18 mouse cellular contexts compared by ENCODE assay signal in the genomic region with DNA sequence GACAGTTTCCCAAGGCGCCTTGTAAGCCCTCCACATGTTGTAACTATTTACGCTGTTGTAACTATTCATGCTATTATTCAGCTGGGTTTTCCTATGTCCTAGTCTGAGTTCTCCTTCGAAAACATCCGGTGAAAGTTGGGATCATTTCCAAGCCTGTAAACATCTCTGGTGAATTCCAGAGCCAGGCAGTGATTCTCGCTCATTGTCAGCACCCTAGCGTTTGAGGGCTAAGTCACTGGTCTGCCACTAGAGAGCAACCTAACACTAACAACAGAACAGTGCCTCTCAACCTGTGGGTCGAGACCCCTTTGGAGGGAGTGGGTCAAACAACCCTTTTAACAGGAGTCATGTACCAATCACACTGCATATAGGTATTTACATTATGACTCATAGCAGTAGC. TPM values are rescaled to one million over a fixed set of nuclear protein-coding genes. Genes with fewer than 3 reads are reported as not detected.
DNase-seq lines count a peak whose midpoint lies in the region; ATAC-seq and TF ChIP-seq lines count a peak whose summit lies in the region.
"Had no signal": no experiment of that assay in that cellular context is flagged by ENCODE, and none has a peak within 500 bp of the region (broad histone marks: within the 10 kb centered on the region; RNA-seq: fewer than 3 reads in every experiment).

No protein-coding gene starts in this region.

- no peak overlapping the region for H3K4me3 ChIP-seq in gastrocnemius, adult 2 months
- no peak overlapping the region for H3K4me3 ChIP-seq in kidney, embryonic 15.5 days (replicated peaks)
- no peak overlapping the region for H3K4me3 ChIP-seq in ES-Bruce4 (ENCODE audit: low read depth, low read length)
- H3K4me3 ChIP-seq: forebrain, embryonic 15.5 days; limb, embryonic 13.5 days; myocyte had no signal

- DNase-seq in gastrocnemius, adult 2 months, result no peak
- no peak for DNase-seq in gastrocnemius, adult 8-10 months (ENCODE audit: low spot score in 2 of 2)
- DNase-seq in kidney, postnatal 25 days, result no peak
- DNase-seq in lung, postnatal 10 days, result peak; percentile 85
- no peak for DNase-seq in urinary bladder, postnatal 14 days (ENCODE audit: low spot score)
- DNase-seq in adrenal gland, postnatal 36 days, result no peak
- DNase-seq: cerebellum, postnatal 14 days; right cerebral cortex, postnatal 4 days had no signal

- ATAC-seq in kidney, embryonic 15.5 days (replicated peaks; ENCODE audit: low FRiP score), result no peak
- ATAC-seq: forebrain, embryonic 15.5 days had no signal

- H3K4me1 ChIP-seq in kidney, embryonic 15.5 days, result no peaks in the 10 kb centered on the region; the same call in 1 of the 2 replicates
- no peaks in the 10 kb centered on the region for H3K4me1 ChIP-seq in ES-Bruce4 (ENCODE audit: control insufficient read depth, insufficient read depth, low read length)
- H3K4me1 ChIP-seq: forebrain, embryonic 15.5 days had no signal

- WGBS in kidney, embryonic 15.5 days, result 59% methylated on average over 7 of the region's 7 CpGs

- H3K9ac ChIP-seq in kidney, embryonic 15.5 days, result no peak overlapping the region
- H3K9ac ChIP-seq in ES-Bruce4 (ENCODE audit: low read depth, poor library complexity, severe bottlenecking), result no peak overlapping the region
- H3K9ac ChIP-seq: forebrain, embryonic 15.5 days; limb, embryonic 13.5 days had no signal

- peak overlapping the region; percentile 64 for H3K27ac ChIP-seq in gastrocnemius, adult 2 months
- peak overlapping the region; percentile 30; the same call in 1 of the 2 replicates for H3K27ac ChIP-seq in kidney, embryonic 15.5 days
- H3K27ac ChIP-seq in ES-Bruce4 (ENCODE audit: insufficient read depth, low read length), result no peak overlapping the region
- H3K27ac ChIP-seq: forebrain, embryonic 15.5 days; limb, embryonic 13.5 days had no signal

- no peaks in the 10 kb centered on the region for H3K36me3 ChIP-seq in kidney, embryonic 15.5 days
- no peaks in the 10 kb centered on the region for H3K36me3 ChIP-seq in ES-Bruce4 (ENCODE audit: control insufficient read depth, insufficient read depth, low read length, poor library complexity, severe bottlenecking)
- H3K36me3 ChIP-seq: forebrain, embryonic 15.5 days; limb, embryonic 13.5 days had no signal

- TF ChIP-seq CTCF in gastrocnemius, adult 2 months (IDR thresholded peaks at IDR 0.05), result peak; percentile 44
- TF ChIP-seq CTCF in ES-Bruce4 (IDR thresholded peaks at IDR 0.05; ENCODE audit: low read depth, low read length), result peak; percentile 7

- no peak overlapping the region for H3K4me2 ChIP-seq in kidney, embryonic 15.5 days
- H3K4me2 ChIP-seq: forebrain, embryonic 15.5 days; limb, embryonic 13.5 days had no signal

- H3K27me3 ChIP-seq in kidney, embryonic 15.5 days, result no peaks in the 10 kb centered on the region
- H3K27me3 ChIP-seq in ES-Bruce4 (ENCODE audit: control insufficient read depth, insufficient read depth, low read length, poor library complexity, severe bottlenecking), result no peaks in the 10 kb centered on the region
- H3K27me3 ChIP-seq: forebrain, embryonic 15.5 days; limb, embryonic 13.5 days had no signal

- no peak for TF ChIP-seq POLR2A in ES-Bruce4 (IDR thresholded peaks at IDR 0.05; ENCODE audit: insufficient read depth, low read length)

- intact Hi-C loops in gastrocnemius, adult 2 months (cut with DNase I), result no loop called here

- TF ChIP-seq EP300 in ES-Bruce4 (IDR thresholded peaks at IDR 0.05; ENCODE audit: insufficient read depth, low read depth, low read length), result no peak

- H3K9me3 ChIP-seq in kidney, embryonic 15.5 days (replicated peaks), result no peaks in the 10 kb centered on the region
- 0 out of 2 replicates have a peak, but pooled peaks cover 2% of the 10 kb centered on the region for H3K9me3 ChIP-seq in ES-Bruce4 (replicated peaks; ENCODE audit: control insufficient read depth, insufficient read depth, low read length, poor library complexity, severe bottlenecking)
- H3K9me3 ChIP-seq: forebrain, embryonic 15.5 days had no signal

RNA-seq across cellular contexts. Expression of a gene that starts 25.0 kb away (rescaled TPM):
- total RNA-seq in gastrocnemius, adult 2 months (2021), result not detected
- under 1 TPM in 1 of 4 experiments, not detected in 3; 0.56 TPM for total RNA-seq in gastrocnemius, adult 8-10 months (2022)
- 1.4 and 3.6 TPM in 2 replicates for polyA plus RNA-seq in kidney, embryonic 15.5 days (2015; fragmentation: Nextera tagmentation; extraction: Ambion mirVana)
- not detected in 2 replicates for polyA plus RNA-seq in ES-Bruce4 (2011; ENCODE audit: insufficient read depth, insufficient read length, low read depth, missing spikeins)
- total RNA-seq in adrenal gland, postnatal 36 days (2021), result under 1 TPM in 1 of 2 experiments, not detected in 1; 0.63 TPM
- total RNA-seq: layer of hippocampus, postnatal 10 days; megakaryocyte-erythroid progenitor cell, adult 5-6 weeks had no signal
- polyA plus RNA-seq: embryonic facial prominence, embryonic 14.5 days; forebrain, embryonic 15.5 days; heart, embryonic 14.5 days; myocyte; urinary bladder, adult 2 months had no signal
